Mouse (Mus musculus) hindbrain, embryonic 13.5 days (tissue): Measurements from ENCODE around the gene Arnt. TPM values are rescaled to one million over a fixed set of nuclear protein-coding genes. Genes with fewer than 3 reads are reported as not detected.
"Not testable (repeated sequence)": the region's sequence is repeated elsewhere in the genome, so short reads cannot be mapped to it uniquely, and the experiment has no call there.

ENCODE experiments used
- ATAC-seq: fragments of 200-750 bp; cut with Nextera tagmentation; 2 replicates; pipeline ENCODE4 v1.8.0; 2017; ENCODE audit warnings: moderate TSS enrichment; ENCODE audit not compliant: low FRiP score
- H3K27ac ChIP-seq: fragments of 300-500 bp; sonication (generic); 2 replicates; pipeline ENCODE4 v1.5.1; 2015; ENCODE audit warnings: inconsistent platforms, mild to moderate bottlenecking, moderate library complexity
- H3K27me3 ChIP-seq: fragments of 300-500 bp; sonication (generic); 2 replicates; pipeline ENCODE4 v1.6.1; 2015; ENCODE audit warnings: mild to moderate bottlenecking, inconsistent platforms
- H3K36me3 ChIP-seq: fragments of 300-500 bp; sonication (generic); 2 replicates; pipeline ENCODE4 v1.6.1; 2015; ENCODE audit warnings: mild to moderate bottlenecking, inconsistent platforms
- H3K4me1 ChIP-seq: fragments of 300-500 bp; sonication (generic); replicated peaks from 2 replicates; pipeline ENCODE4 v1.6.1; 2015; ENCODE audit warnings: inconsistent platforms
- H3K4me2 ChIP-seq: fragments of 300-500 bp; sonication (generic); 2 replicates; pipeline ENCODE4 v1.6.1; 2015; ENCODE audit warnings: inconsistent platforms, mild to moderate bottlenecking, moderate library complexity
- H3K4me3 ChIP-seq: fragments of 300-500 bp; sonication (generic); 2 replicates; pipeline ENCODE4 v1.5.1; 2015; ENCODE audit warnings: mild to moderate bottlenecking, inconsistent platforms
- H3K9ac ChIP-seq: fragments of 300-500 bp; sonication (generic); 2 replicates; pipeline ENCODE4 v1.6.1; 2015; ENCODE audit warnings: mild to moderate bottlenecking, inconsistent platforms
- H3K9me3 ChIP-seq: fragments of 300-500 bp; sonication (generic); 2 replicates; pipeline ENCODE4 v1.6.1; 2016; ENCODE audit warnings: inconsistent platforms
- WGBS: fragments of 180-500 bp; shearing (Covaris S2); methylation state at CpG from one replicate; pipeline ENCODE4 v1.1.7; 2015; 5-methylcytosine and 5-hydroxymethylcytosine counted together
- polyA plus RNA-seq: library from polyadenylated mRNA; unstranded; fragments of >200 nt; fragmentation: Nextera tagmentation; extraction: Ambion mirVana; gene quantifications from 2 replicates; pipeline ENCODE4 v1.2.1, GENCODE M21; 2015

Gene Arnt
- polyA plus RNA-seq, 1 experiment from 2014 or later, result 20.0 TPM

DNA sequence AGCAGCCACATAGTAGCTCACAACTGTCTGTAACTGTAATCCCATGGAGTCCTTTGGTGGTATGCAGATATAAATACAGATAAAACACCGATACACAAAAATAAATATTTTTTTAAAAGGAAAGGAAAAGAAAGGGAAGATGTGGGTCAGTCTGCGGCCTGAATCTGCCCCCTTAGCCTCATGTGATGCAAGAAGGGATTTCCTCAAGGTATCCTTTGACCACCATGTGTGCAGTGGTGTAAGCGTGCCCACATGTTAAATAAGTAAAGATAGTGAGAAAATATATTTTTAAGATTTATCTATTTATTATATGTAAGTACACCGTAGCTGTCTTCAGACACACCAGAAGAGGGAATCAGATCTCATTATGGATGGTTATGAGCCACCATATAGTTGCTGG, 105.6 kb downstream of the Arnt start:
- no peak for ATAC-seq
- Histone ChIP-seq H3K4me2 (no peak overlapping the region), H3K4me3 (no peak overlapping the region), H3K27me3 (no peaks in the 10 kb centered on the region), H3K9me3 (no peaks in the 10 kb centered on the region), H3K36me3 (no peaks in the 10 kb centered on the region), H3K4me1 (no peaks in the 10 kb centered on the region), H3K9ac (no peak overlapping the region), H3K27ac (no peak overlapping the region)
- 92% methylated on average over 4 of the region's 4 CpGs for WGBS

DNA sequence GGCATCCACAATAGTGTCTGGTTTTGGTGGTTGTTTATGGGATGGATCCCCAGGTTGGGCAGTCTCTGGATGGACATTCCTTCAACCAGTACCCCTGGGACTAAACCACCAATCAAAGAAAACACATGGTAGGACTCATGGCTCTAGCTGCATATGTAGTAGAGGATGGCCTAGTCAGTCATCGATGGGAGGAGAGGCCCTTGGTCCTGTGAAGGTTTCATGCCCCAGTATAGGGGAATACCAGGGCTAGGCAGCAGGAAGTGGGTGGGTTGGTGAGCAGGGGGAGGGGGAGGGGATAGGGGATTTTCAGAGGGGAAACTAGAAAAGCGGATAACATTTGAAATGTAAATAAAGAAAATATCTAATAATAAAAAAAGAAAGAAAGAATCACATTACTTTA, 107.0 kb downstream of the Arnt start:
- H3K9ac ChIP-seq, H3K4me1 ChIP-seq, H3K27me3 ChIP-seq, H3K27ac ChIP-seq, ATAC-seq, H3K36me3 ChIP-seq, H3K9me3 ChIP-seq, H3K4me3 ChIP-seq, H3K4me2 ChIP-seq: not testable (repeated sequence)
- 97% methylated on average over 2 of the region's 2 CpGs for WGBS

DNA sequence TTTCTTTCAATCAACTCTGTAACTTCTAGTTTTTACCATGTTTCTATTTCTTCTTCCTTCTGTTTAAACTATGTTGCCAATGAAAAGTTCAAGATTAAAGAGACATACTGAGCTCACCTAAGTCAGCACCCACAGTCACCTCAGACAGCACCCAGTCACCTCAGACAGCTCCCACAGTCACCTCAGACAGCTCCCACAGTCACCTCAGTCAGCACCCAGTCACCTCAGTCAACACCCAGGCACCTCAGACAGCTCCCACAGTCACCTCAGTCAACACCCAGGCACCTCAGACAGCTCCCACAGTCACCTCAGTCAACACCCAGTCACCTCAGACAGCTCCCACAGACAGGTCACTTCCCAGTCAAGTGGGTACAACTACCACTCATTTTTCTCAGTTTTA, 108.0 kb downstream of the Arnt start:
- Histone ChIP-seq H3K4me2 (no peak overlapping the region), H3K4me3 (no peak overlapping the region), H3K9ac (no peak overlapping the region), H3K36me3 (no peaks in the 10 kb centered on the region), H3K9me3 (no peaks in the 10 kb centered on the region), H3K27me3 (no peaks in the 10 kb centered on the region), H3K4me1 (no peaks in the 10 kb centered on the region), H3K27ac (no peak overlapping the region)
- ATAC-seq, result no peak

DNA sequence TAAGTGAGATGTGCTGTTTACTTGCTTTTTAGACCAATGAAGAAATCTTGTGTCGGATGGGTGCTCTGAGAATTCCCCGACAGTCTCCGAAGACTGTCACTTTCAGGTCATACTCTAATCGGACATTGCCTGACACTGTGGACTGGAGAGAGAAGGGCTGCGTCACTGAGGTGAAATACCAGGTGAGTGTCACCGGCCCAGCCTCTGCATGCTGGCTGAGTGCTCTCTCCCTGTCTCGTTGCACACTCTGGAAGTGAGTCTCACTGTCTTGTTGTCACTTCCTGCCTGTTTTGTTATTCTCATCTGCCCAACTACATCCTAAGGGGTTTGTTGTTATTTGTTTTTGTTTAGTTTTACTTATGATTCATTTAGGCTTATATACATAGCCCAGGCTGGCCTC, 108.8 kb downstream of the Arnt start:
- no peak for ATAC-seq
- Histone ChIP-seq H3K36me3 (no peaks in the 10 kb centered on the region), H3K27ac (no peak overlapping the region), H3K27me3 (no peaks in the 10 kb centered on the region), H3K9ac (no peak overlapping the region), H3K4me3 (no peak overlapping the region), H3K4me2 (no peak overlapping the region), H3K4me1 (no peaks in the 10 kb centered on the region), H3K9me3 (no peaks in the 10 kb centered on the region)
- WGBS, result 77% methylated on average over 7 of the region's 7 CpGs

Other genes starting within 250 kb of the Arnt start
- 4.5 and 4.6 TPM in 2 replicates for gene Gabpb2, start 216.5 kb upstream of the Arnt start, polyA plus RNA-seq
- gene Cdc42se1, start 205.7 kb upstream of the Arnt start, polyA plus RNA-seq, result 65.5 and 68.9 TPM in 2 replicates
- 307 and 311 TPM in 2 replicates for gene Mllt11, start 202.2 kb upstream of the Arnt start, polyA plus RNA-seq
- 0.19 and 0.26 TPM in 2 replicates for gene Gm128, start 192.8 kb upstream of the Arnt start, polyA plus RNA-seq
- gene Bnipl, start 183.2 kb upstream of the Arnt start, polyA plus RNA-seq, result 0.13 and 0.25 TPM in 2 replicates
- gene Mindy1, start 153.0 kb upstream of the Arnt start, polyA plus RNA-seq, result 42.2 and 43.0 TPM in 2 replicates
- gene Prune1, start 152.3 kb upstream of the Arnt start, polyA plus RNA-seq, result 50.3 and 51.8 TPM in 2 replicates
- gene Anxa9, start 127.2 kb upstream of the Arnt start, polyA plus RNA-seq, result 0.31 and 0.38 TPM in 2 replicates
- 91.8 and 93.7 TPM in 2 replicates for gene Cers2, start 119.6 kb upstream of the Arnt start, polyA plus RNA-seq
- gene Setdb1, start 77.2 kb upstream of the Arnt start, polyA plus RNA-seq, result 45.6 and 46.2 TPM in 2 replicates
- not detected in 2 replicates for gene 4930558C23Rik, start 31.5 kb upstream of the Arnt start, polyA plus RNA-seq
- gene Ctsk, start 64.9 kb downstream of the Arnt start, polyA plus RNA-seq, result 10.8 and 15.6 TPM in 2 replicates
- 15.1 and 16.8 TPM in 2 replicates for gene Ctss, start 92.4 kb downstream of the Arnt start, polyA plus RNA-seq
- not detected in 2 replicates for gene Hormad1, start 125.3 kb downstream of the Arnt start, polyA plus RNA-seq
- 30.6 and 32.6 TPM in 2 replicates for gene Golph3l, start 154.5 kb downstream of the Arnt start, polyA plus RNA-seq
- 106 and 108 TPM in 2 replicates for gene Ensa, start 190.6 kb downstream of the Arnt start, polyA plus RNA-seq
- 49.3 and 54.2 TPM in 2 replicates for gene Mcl1, start 224.4 kb downstream of the Arnt start, polyA plus RNA-seq